ENCODE assay signal across 28 mouse cellular contexts in the genomic region with DNA sequence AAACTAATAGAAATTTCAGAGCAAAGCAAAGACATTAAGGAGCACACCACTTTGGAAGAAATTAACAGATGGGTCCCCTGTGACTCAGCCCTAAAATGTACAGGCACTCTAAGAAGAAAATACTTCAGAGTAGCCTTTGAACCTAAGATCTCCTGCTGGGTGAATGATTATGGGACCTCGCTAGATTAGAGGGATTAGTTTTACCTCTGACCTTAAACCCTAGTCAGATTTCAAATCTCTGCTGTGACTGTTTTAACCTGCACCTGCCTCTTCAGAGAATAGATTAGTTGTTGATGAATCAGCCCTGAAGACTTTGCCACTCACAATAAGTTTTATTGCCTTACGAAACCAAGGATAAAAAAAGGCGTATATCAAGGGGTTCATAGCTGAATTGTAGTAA. TPM values are rescaled to one million over a fixed set of nuclear protein-coding genes. Genes with fewer than 3 reads are reported as not detected.
DNase-seq lines count a peak whose midpoint lies in the region; ATAC-seq and TF ChIP-seq lines count a peak whose summit lies in the region.
"Had no signal": no experiment of that assay in that cellular context is flagged by ENCODE, and none has a peak within 500 bp of the region (broad histone marks: within the 10 kb centered on the region; RNA-seq: fewer than 3 reads in every experiment).

No protein-coding gene starts in this region.

- H3K27me3 ChIP-seq in liver, adult 2 months (ENCODE audit: control insufficient read depth, insufficient read depth, low read length): no peaks in the 10 kb centered on the region
- H3K27me3 ChIP-seq in liver, embryonic 11.5 days (replicated peaks; ENCODE audit: control insufficient read depth, insufficient read depth, low read length): no peaks in the 10 kb centered on the region
- H3K27me3 ChIP-seq in small intestine, adult 2 months (ENCODE audit: control insufficient read depth, insufficient read depth, low read length): no peaks in the 10 kb centered on the region
- H3K27me3 ChIP-seq: embryonic facial prominence, embryonic 12.5 days; forebrain, embryonic 15.5 days; heart, embryonic 15.5 days; hindbrain, embryonic 13.5 days had no signal

- peak; percentile 23 for DNase-seq in embryo, embryonic 11 days
- no peak for DNase-seq in embryo, embryonic 10 days (ENCODE audit: low spot score)
- peak; percentile 29 for DNase-seq in liver, adult 2 months (ENCODE audit: extremely low read depth, low read depth, low spot score)
- DNase-seq in liver, embryonic 11.5 days (ENCODE audit: low spot score): no peak
- no peak for DNase-seq in cerebellum, adult 9-11 months
- DNase-seq in lung, adult 18-20 months: no peak
- DNase-seq: adrenal gland, postnatal 10 days; cerebellum, adult 11 months; cerebellum, adult 8-10 months; cerebellum, postnatal 25 days; gastrocnemius, postnatal 10 days; heart, adult 18-20 months; heart, postnatal 14 days had no signal

- no peaks in the 10 kb centered on the region for H3K36me3 ChIP-seq in liver, adult 2 months (ENCODE audit: control insufficient read depth, insufficient read depth, low read length)
- no peaks in the 10 kb centered on the region for H3K36me3 ChIP-seq in liver, embryonic 11.5 days (ENCODE audit: control insufficient read depth, insufficient read depth, low read length)
- H3K36me3 ChIP-seq in small intestine, adult 2 months (ENCODE audit: control insufficient read depth, insufficient read depth, low read length): no peaks in the 10 kb centered on the region
- H3K36me3 ChIP-seq: embryonic facial prominence, embryonic 12.5 days; forebrain, embryonic 15.5 days; heart, embryonic 15.5 days; hindbrain, embryonic 13.5 days had no signal

- H3K4me2 ChIP-seq in liver, embryonic 11.5 days: no peak overlapping the region
- H3K4me2 ChIP-seq: embryonic facial prominence, embryonic 12.5 days; forebrain, embryonic 15.5 days; heart, embryonic 11.5 days; heart, embryonic 15.5 days; hindbrain, embryonic 13.5 days had no signal

- WGBS in liver, adult 2 months: 71% methylated on average over 3 of the region's 3 CpGs
- WGBS in liver, embryonic 11.5 days: 69% methylated on average over 3 of the region's 3 CpGs
- WGBS in small intestine, adult 2 months: 24% methylated on average over 3 of the region's 3 CpGs

- TF ChIP-seq CTCF in liver, adult 2 months (IDR thresholded peaks at IDR 0.05; ENCODE audit: low read depth, low read length): no peak
- no peak for TF ChIP-seq CTCF in small intestine, adult 2 months (IDR thresholded peaks at IDR 0.05; ENCODE audit: extremely low read depth, insufficient read length, insufficient replicate concordance, low read depth, low read length)

- no peak overlapping the region for H3K4me3 ChIP-seq in liver, adult 2 months (ENCODE audit: insufficient read depth, low read depth, low read length)
- no peak overlapping the region for H3K4me3 ChIP-seq in liver, embryonic 11.5 days (ENCODE audit: low read depth, low read length)
- H3K4me3 ChIP-seq in small intestine, adult 2 months (ENCODE audit: low read depth, low read length): no peak overlapping the region
- H3K4me3 ChIP-seq: embryonic facial prominence, embryonic 12.5 days; forebrain, embryonic 15.5 days; heart, embryonic 15.5 days; hindbrain, embryonic 13.5 days had no signal

- TF ChIP-seq POLR2A in liver, adult 2 months (IDR thresholded peaks at IDR 0.05; ENCODE audit: extremely low read depth, insufficient read depth, low read length): no peak
- TF ChIP-seq POLR2A in small intestine, adult 2 months (IDR thresholded peaks at IDR 0.05; ENCODE audit: low read depth, low read length): no peak

- ATAC-seq in liver, embryonic 11.5 days (replicated peaks; ENCODE audit: low FRiP score): no peak
- ATAC-seq: forebrain, embryonic 15.5 days had no signal

- H3K4me1 ChIP-seq in liver, adult 2 months (ENCODE audit: control insufficient read depth, insufficient read depth, low read length): no peaks in the 10 kb centered on the region; the same call in 1 of the 2 replicates
- no peaks in the 10 kb centered on the region for H3K4me1 ChIP-seq in liver, embryonic 11.5 days (replicated peaks; ENCODE audit: control insufficient read depth, insufficient read depth, low read length)
- H3K4me1 ChIP-seq in small intestine, adult 2 months (ENCODE audit: control insufficient read depth, insufficient read depth, insufficient read length, low read length): peaks cover 20% of the 10 kb centered on the region
- H3K4me1 ChIP-seq: embryonic facial prominence, embryonic 12.5 days; forebrain, embryonic 15.5 days; heart, embryonic 15.5 days; hindbrain, embryonic 13.5 days had no signal

- no peaks in the 10 kb centered on the region for H3K79me2 ChIP-seq in liver, adult 2 months (ENCODE audit: control insufficient read depth, insufficient read depth, low read length)

- no peaks in the 10 kb centered on the region for H3K9me3 ChIP-seq in liver, embryonic 11.5 days (ENCODE audit: control insufficient read depth, low read length)
- H3K9me3 ChIP-seq: embryonic facial prominence, embryonic 12.5 days; forebrain, embryonic 15.5 days; heart, embryonic 15.5 days; hindbrain, embryonic 13.5 days had no signal

- H3K27ac ChIP-seq in liver, adult 2 months (replicated peaks; ENCODE audit: insufficient read depth, low read depth, low read length): no peak overlapping the region
- no peak overlapping the region for H3K27ac ChIP-seq in liver, embryonic 11.5 days (ENCODE audit: low read depth, low read length)
- peak overlapping the region; percentile 83 for H3K27ac ChIP-seq in small intestine, adult 2 months (ENCODE audit: insufficient read depth, low read depth, low read length)
- H3K27ac ChIP-seq: embryonic facial prominence, embryonic 12.5 days; forebrain, embryonic 15.5 days; heart, embryonic 15.5 days; hindbrain, embryonic 13.5 days had no signal

- H3K9ac ChIP-seq in liver, adult 2 months (ENCODE audit: low read depth, low read length): no peak overlapping the region
- H3K9ac ChIP-seq in liver, embryonic 11.5 days (ENCODE audit: low read depth, low read length): no peak overlapping the region
- H3K9ac ChIP-seq: embryonic facial prominence, embryonic 12.5 days; forebrain, embryonic 15.5 days; heart, embryonic 15.5 days; hindbrain, embryonic 13.5 days had no signal

RNA-seq across cellular contexts. Expression of a gene that starts 1.1 kb away (rescaled TPM):
- total RNA-seq in liver, adult 2 months (2014; rRNA removed): not detected in 2 replicates
- polyA plus RNA-seq in liver, adult 2 months (2012; rRNA removed): not detected in 2 replicates
- polyA plus RNA-seq in liver, embryonic 11.5 days (2014; fragmentation: Nextera tagmentation; extraction: Ambion mirVana): not detected in 2 replicates
- not detected in 2 replicates for polyA plus RNA-seq in small intestine, adult 2 months (2012; rRNA removed)
- total RNA-seq: adrenal gland, postnatal 10 days; adrenal gland, postnatal 4 days; gastrocnemius, postnatal 10 days; gastrocnemius, postnatal 4 days; heart, adult 18-20 months; heart, postnatal 14 days; hematopoietic stem cell, adult 5-6 weeks; MEL had no signal
- polyA plus RNA-seq: brain, embryonic 14.5 days; C2C12; cortical plate, adult 2 months; embryonic facial prominence, embryonic 12.5 days; forebrain, embryonic 11.5 days; forebrain, embryonic 15.5 days; frontal cortex, adult 2 months; heart, embryonic 11.5 days; heart, embryonic 15.5 days; hindbrain, embryonic 13.5 days had no signal

RNA-seq across cellular contexts. Expression of a gene that starts 6.5 kb away (rescaled TPM):
- total RNA-seq in liver, adult 2 months (2014; rRNA removed): not detected in 2 replicates
- polyA plus RNA-seq in liver, adult 2 months (2012; rRNA removed): not detected in 2 replicates
- polyA plus RNA-seq in liver, embryonic 11.5 days (2014; fragmentation: Nextera tagmentation; extraction: Ambion mirVana): not detected in 2 replicates
- 0.13 TPM in 1 of 2 replicates, not detected in the other for polyA plus RNA-seq in small intestine, adult 2 months (2012; rRNA removed)
- total RNA-seq: adrenal gland, postnatal 10 days; adrenal gland, postnatal 4 days; gastrocnemius, postnatal 10 days; gastrocnemius, postnatal 4 days; heart, adult 18-20 months; heart, postnatal 14 days; hematopoietic stem cell, adult 5-6 weeks; MEL had no signal
- polyA plus RNA-seq: brain, embryonic 14.5 days; C2C12; cortical plate, adult 2 months; embryonic facial prominence, embryonic 12.5 days; forebrain, embryonic 11.5 days; forebrain, embryonic 15.5 days; frontal cortex, adult 2 months; heart, embryonic 11.5 days; heart, embryonic 15.5 days; hindbrain, embryonic 13.5 days had no signal

RNA-seq across cellular contexts. Expression of a gene that starts 16.1 kb away (rescaled TPM):
- total RNA-seq in liver, adult 2 months (2014; rRNA removed): not detected in 2 replicates
- not detected in 2 replicates for polyA plus RNA-seq in liver, adult 2 months (2012; rRNA removed)
- polyA plus RNA-seq in liver, embryonic 11.5 days (2014; fragmentation: Nextera tagmentation; extraction: Ambion mirVana): not detected in 2 replicates
- polyA plus RNA-seq in small intestine, adult 2 months (2012; rRNA removed): 0.11 TPM in 1 of 2 replicates, not detected in the other
- total RNA-seq: adrenal gland, postnatal 10 days; adrenal gland, postnatal 4 days; gastrocnemius, postnatal 10 days; gastrocnemius, postnatal 4 days; heart, adult 18-20 months; heart, postnatal 14 days; hematopoietic stem cell, adult 5-6 weeks; MEL had no signal
- polyA plus RNA-seq: brain, embryonic 14.5 days; C2C12; cortical plate, adult 2 months; embryonic facial prominence, embryonic 12.5 days; forebrain, embryonic 11.5 days; forebrain, embryonic 15.5 days; frontal cortex, adult 2 months; heart, embryonic 11.5 days; heart, embryonic 15.5 days; hindbrain, embryonic 13.5 days had no signal

RNA-seq across cellular contexts. Expression of a gene that starts 31.9 kb away (rescaled TPM):
- not detected in 2 replicates for total RNA-seq in liver, adult 2 months (2014; rRNA removed)
- not detected in 2 replicates for polyA plus RNA-seq in liver, adult 2 months (2012; rRNA removed)
- not detected in 2 replicates for polyA plus RNA-seq in liver, embryonic 11.5 days (2014; fragmentation: Nextera tagmentation; extraction: Ambion mirVana)
- polyA plus RNA-seq in small intestine, adult 2 months (2012; rRNA removed): not detected in 2 replicates
- total RNA-seq: adrenal gland, postnatal 10 days; gastrocnemius, postnatal 10 days; gastrocnemius, postnatal 4 days; heart, adult 18-20 months; heart, postnatal 14 days; hematopoietic stem cell, adult 5-6 weeks; MEL had no signal
- polyA plus RNA-seq: brain, embryonic 14.5 days; C2C12; cortical plate, adult 2 months; embryonic facial prominence, embryonic 12.5 days; forebrain, embryonic 11.5 days; forebrain, embryonic 15.5 days; frontal cortex, adult 2 months; heart, embryonic 11.5 days; heart, embryonic 15.5 days; hindbrain, embryonic 13.5 days had no signal

RNA-seq across cellular contexts. Expression of a gene that starts 40.9 kb away (rescaled TPM):
- 13.1 and 16.9 TPM in 2 replicates for total RNA-seq in liver, adult 2 months (2014; rRNA removed)
- 19.2 and 22.5 TPM in 2 replicates for polyA plus RNA-seq in liver, adult 2 months (2012; rRNA removed)
- polyA plus RNA-seq in liver, embryonic 11.5 days (2014; fragmentation: Nextera tagmentation; extraction: Ambion mirVana): 50.7 and 56.0 TPM in 2 replicates
- polyA plus RNA-seq in small intestine, adult 2 months (2012; rRNA removed): 41.2 and 59.9 TPM in 2 replicates

Comparison
In these comparisons a context has a peak if more than half of its experiments do, and no peak if none do; other contexts are left out.
1. DNase-seq: peak in embryo, embryonic 11 days (single experiment) and liver, adult 2 months (single experiment); none in embryo, embryonic 10 days (single experiment), liver, embryonic 11.5 days (single experiment), cerebellum, adult 9-11 months (single experiment) and lung, adult 18-20 months (0 of 2).